In genomic region chr1:80722647-80723046, GRCm38 (mm10) we compare ENCODE assay signal across 9 mouse cellular contexts. TPM values are rescaled to one million over a fixed set of nuclear protein-coding genes. Genes with fewer than 3 reads are reported as not detected.
DNase-seq lines count a peak whose midpoint lies in the region; ATAC-seq and TF ChIP-seq lines count a peak whose summit lies in the region.
"Had no signal": no experiment of that assay in that cellular context is flagged by ENCODE, and none has a peak within 500 bp of the region (broad histone marks: within the 10 kb centered on the region; RNA-seq: fewer than 3 reads in every experiment).

No protein-coding gene starts in this region.

- TF ChIP-seq EP300 in CH12.LX (IDR thresholded peaks at IDR 0.05; ENCODE audit: low read length): no peak

- peaks cover 14% of the 10 kb centered on the region; the same call in 1 of the 2 replicates for H3K79me2 ChIP-seq in CH12.LX (replicated peaks; ENCODE audit: control insufficient read depth, extremely low read depth, insufficient read depth, poor library complexity, severe bottlenecking)

- DNase-seq in hindbrain, embryonic 11.5 days (ENCODE audit: low spot score): peak; percentile 25
- peak; percentile 75 for DNase-seq in CH12.LX (ENCODE audit: extremely low read depth)
- DNase-seq in c-Kit-positive CD71-negative TER-119-negative erythroid progenitor cells, embryonic 14.5 days (ENCODE audit: low read depth): peak; percentile 36
- DNase-seq in heart, adult 8-10 months (ENCODE audit: low spot score): peak; percentile 28
- peak; percentile 32 for DNase-seq in limb, embryonic 10.5 days (ENCODE audit: low spot score)
- peak; percentile 33 for DNase-seq in right cerebral cortex, postnatal 25 days

- no peak overlapping the region for H3K9ac ChIP-seq in hindbrain, embryonic 11.5 days (ENCODE audit: low read depth, low read length)
- H3K9ac ChIP-seq in hindbrain, embryonic 12.5 days: no peak overlapping the region
- no peak overlapping the region for H3K9ac ChIP-seq in CH12.LX (ENCODE audit: insufficient read depth, low read depth)
- H3K9ac ChIP-seq in midbrain, embryonic 15.5 days: no peak overlapping the region
- H3K9ac ChIP-seq: limb, embryonic 13.5 days had no signal

- TF ChIP-seq CTCF in CH12.LX (conservative IDR thresholded peaks at IDR 0.05 in 1 of 2, IDR thresholded peaks at IDR 0.05 in 1 of 2; ENCODE audit: low read depth in 2 of 2, low read length in 2 of 2): peak; percentile 83 to 88

- dilution Hi-C loops in CH12.LX (cut with MboI; ENCODE audit: extremely low pct_ligation_motif_present, extremely low pct_unique_long_range_greater_than_20kb, low sequenced_read_pairs): no loop called here

- no peak overlapping the region for H3K4me2 ChIP-seq in hindbrain, embryonic 11.5 days (replicated peaks; ENCODE audit: low read depth, low read length)
- H3K4me2 ChIP-seq in hindbrain, embryonic 12.5 days (replicated peaks): no peak overlapping the region
- no peak overlapping the region for H3K4me2 ChIP-seq in CH12.LX (ENCODE audit: insufficient read depth, low read depth, poor library complexity, severe bottlenecking)
- H3K4me2 ChIP-seq in midbrain, embryonic 15.5 days: no peak overlapping the region
- H3K4me2 ChIP-seq: limb, embryonic 13.5 days had no signal

- TF ChIP-seq POLR2A in CH12.LX (IDR thresholded peaks at IDR 0.05; ENCODE audit: low read depth, low read length): no peak

- 40% methylated on average over 4 of the region's 4 CpGs for WGBS in hindbrain, embryonic 11.5 days
- WGBS in hindbrain, embryonic 12.5 days: 37% methylated on average over 4 of the region's 4 CpGs
- 25% methylated on average over 4 of the region's 4 CpGs for WGBS in limb, embryonic 10.5 days
- whole genome bisulfite sequencing in midbrain, embryonic 15.5 days: 39% methylated on average over 4 of the region's 4 CpGs

- H3K9me3 ChIP-seq in hindbrain, embryonic 11.5 days (ENCODE audit: control insufficient read depth, low read length): no peaks in the 10 kb centered on the region
- no peaks in the 10 kb centered on the region for H3K9me3 ChIP-seq in hindbrain, embryonic 12.5 days (replicated peaks)
- H3K9me3 ChIP-seq in CH12.LX (replicated peaks; ENCODE audit: low read length): no peaks in the 10 kb centered on the region
- no peaks in the 10 kb centered on the region for H3K9me3 ChIP-seq in limb, embryonic 10.5 days (replicated peaks)
- H3K9me3 ChIP-seq in midbrain, embryonic 15.5 days: no peaks in the 10 kb centered on the region
- H3K9me3 ChIP-seq: limb, embryonic 13.5 days had no signal

- peak; percentile 84 for TF ChIP-seq RAD21 in CH12.LX (IDR thresholded peaks at IDR 0.05; ENCODE audit: low read depth, low read length)

- H3K4me3 ChIP-seq in hindbrain, embryonic 11.5 days (ENCODE audit: low read depth, low read length): no peak overlapping the region
- H3K4me3 ChIP-seq in hindbrain, embryonic 12.5 days: no peak overlapping the region
- H3K4me3 ChIP-seq in CH12.LX (replicated peaks in 1 of 3; ENCODE audit: low read depth in 2 of 3, low read length in 2 of 3, poor library complexity in 1 of 3): no peak overlapping the region
- no peak overlapping the region for H3K4me3 ChIP-seq in limb, embryonic 10.5 days
- H3K4me3 ChIP-seq in midbrain, embryonic 15.5 days: no peak overlapping the region
- H3K4me3 ChIP-seq: limb, embryonic 13.5 days had no signal

- H3K36me3 ChIP-seq in hindbrain, embryonic 11.5 days (ENCODE audit: control insufficient read depth, insufficient read depth, low read length): no peaks in the 10 kb centered on the region
- H3K36me3 ChIP-seq in hindbrain, embryonic 12.5 days: no peaks in the 10 kb centered on the region
- peaks cover 5 to 68% of the 10 kb centered on the region in 2 experiments for H3K36me3 ChIP-seq in CH12.LX (replicated peaks in 1 of 2; ENCODE audit: control insufficient read depth in 1 of 2, insufficient read depth in 1 of 2, low read length in 1 of 2)
- H3K36me3 ChIP-seq in limb, embryonic 10.5 days: no peaks in the 10 kb centered on the region
- no peaks in the 10 kb centered on the region for H3K36me3 ChIP-seq in midbrain, embryonic 15.5 days (replicated peaks)
- H3K36me3 ChIP-seq: limb, embryonic 13.5 days had no signal

- H3K27me3 ChIP-seq in hindbrain, embryonic 11.5 days (ENCODE audit: control insufficient read depth, insufficient read depth, low read length): no peaks in the 10 kb centered on the region
- H3K27me3 ChIP-seq in hindbrain, embryonic 12.5 days: no peaks in the 10 kb centered on the region
- H3K27me3 ChIP-seq in CH12.LX (replicated peaks): no peaks in the 10 kb centered on the region
- no peaks in the 10 kb centered on the region for H3K27me3 ChIP-seq in limb, embryonic 10.5 days (ENCODE audit: low read depth, poor library complexity, severe bottlenecking)
- no peaks in the 10 kb centered on the region for H3K27me3 ChIP-seq in midbrain, embryonic 15.5 days (replicated peaks)
- H3K27me3 ChIP-seq: limb, embryonic 13.5 days had no signal

- ATAC-seq in hindbrain, embryonic 11.5 days (ENCODE audit: low FRiP score): no peak
- no peak for ATAC-seq in hindbrain, embryonic 12.5 days (ENCODE audit: low FRiP score)
- ATAC-seq in midbrain, embryonic 15.5 days (replicated peaks): no peak

- in situ Hi-C loops in CH12.LX (cut with MboI; ENCODE audit: low pct_ligation_motif_present, low pct_unique_long_range_greater_than_20kb, low sequenced_read_pairs): loop anchor here (10.0 kb wide), 2 partner anchors 48 to 128 kb away; no protein-coding TSS in a partner anchor

- H3K4me1 ChIP-seq in hindbrain, embryonic 11.5 days (replicated peaks; ENCODE audit: control insufficient read depth, insufficient read depth, low read length): no peaks in the 10 kb centered on the region
- H3K4me1 ChIP-seq in hindbrain, embryonic 12.5 days: no peaks in the 10 kb centered on the region
- H3K4me1 ChIP-seq in CH12.LX (ENCODE audit: control insufficient read depth in 1 of 2, insufficient read depth in 2 of 2): peaks cover 0 to 66% of the 10 kb centered on the region in 2 experiments; a peak in 2 of 4 replicates
- H3K4me1 ChIP-seq in limb, embryonic 10.5 days: no peaks in the 10 kb centered on the region
- H3K4me1 ChIP-seq in midbrain, embryonic 15.5 days: no peaks in the 10 kb centered on the region
- H3K4me1 ChIP-seq: limb, embryonic 13.5 days had no signal

- H3K27ac ChIP-seq in hindbrain, embryonic 11.5 days (ENCODE audit: low read depth, low read length): no peak overlapping the region
- no peak overlapping the region for H3K27ac ChIP-seq in hindbrain, embryonic 12.5 days
- no peak overlapping the region for H3K27ac ChIP-seq in CH12.LX (ENCODE audit: insufficient read depth, low read depth)
- H3K27ac ChIP-seq in limb, embryonic 10.5 days: no peak overlapping the region
- no peak overlapping the region for H3K27ac ChIP-seq in midbrain, embryonic 15.5 days
- H3K27ac ChIP-seq: limb, embryonic 13.5 days had no signal

TF ChIP-seq in CH12.LX, 34 proteins besides CTCF, POLR2A, EP300 and RAD21:
- TF ChIP-seq MEF2A (IDR thresholded peaks at IDR 0.05; ENCODE audit: borderline replicate concordance, low read depth, low read length) (peak; percentile 28; the same call in 1 of the 2 replicates), ELF1 (IDR thresholded peaks at IDR 0.05; ENCODE audit: low read depth, low read length) (peak; percentile 39; the same call in 1 of the 2 replicates), ZC3H11A (IDR thresholded peaks at IDR 0.05; ENCODE audit: low read depth, low read length) (peak; percentile 23; the same call in 1 of the 2 replicates), JUN (IDR thresholded peaks at IDR 0.05; ENCODE audit: insufficient read depth, low read depth, low read length) (no peak), ZKSCAN1 (IDR thresholded peaks at IDR 0.05; ENCODE audit: borderline replicate concordance, low read depth, low read length) (no peak), ZNF384 (IDR thresholded peaks at IDR 0.05; ENCODE audit: low read depth, low read length) (no peak), SMC3 (IDR thresholded peaks at IDR 0.05; ENCODE audit: low read depth, low read length) (peak; percentile 94)

RNA-seq across cellular contexts. Expression of gene Dock10, which starts 35.7 kb away (rescaled TPM):
- polyA plus RNA-seq in hindbrain, embryonic 11.5 days (2014; fragmentation: Nextera tagmentation; extraction: Ambion mirVana): 4.3 and 4.7 TPM in 2 replicates
- polyA plus RNA-seq in hindbrain, embryonic 12.5 days (2016; fragmentation: Nextera tagmentation; extraction: Ambion mirVana): 4.2 and 5.4 TPM in 2 replicates
- 41.4 and 44.7 TPM in 2 replicates for total RNA-seq in CH12.LX (2012; rRNA removed)
- total RNA-seq in CH12.LX (2014; rRNA removed): 62.2 and 74.4 TPM in 2 replicates
- polyA plus RNA-seq in CH12.LX (2012; ENCODE audit: insufficient read length, low read depth): 66.2 and 77.2 TPM in 2 replicates
- total RNA-seq in heart, adult 8-10 months (2022): 1 to 10 TPM; 3.5 to 4.8 (median 4.3) TPM
- polyA plus RNA-seq in limb, embryonic 10.5 days (2016; fragmentation: Nextera tagmentation; extraction: Ambion mirVana): 4.0 and 5.2 TPM in 2 replicates
- 3.6 and 4.2 TPM in 2 replicates for polyA plus RNA-seq in midbrain, embryonic 15.5 days (2015; fragmentation: Nextera tagmentation; extraction: Ambion mirVana)

Comparison
In these comparisons a context has a peak if more than half of its experiments do, and no peak if none do; other contexts are left out.
1. DNase-seq: peak in every context shown above with its lines; median percentile 75 in CH12.LX; 36 in c-Kit-positive CD71-negative TER-119-negative erythroid progenitor cells, embryonic 14.5 days; 33 in right cerebral cortex, postnatal 25 days; 32 in limb, embryonic 10.5 days; 28 in heart, adult 8-10 months; 25 in hindbrain, embryonic 11.5 days.
2. RNA of gene Dock10, which starts 35.7 kb away (polyA plus RNA-seq): 66.2 to 77.2 TPM in CH12.LX; 4.2 to 5.4 TPM in hindbrain, embryonic 12.5 days, 4.0 to 5.2 TPM in limb, embryonic 10.5 days, 4.3 to 4.7 TPM in hindbrain, embryonic 11.5 days and 3.6 to 4.2 TPM in midbrain, embryonic 15.5 days; every median in the first group is over 10 times any median in the second.